Mouse (Mus musculus): ENCODE measurements around the gene Ubr7. TPM values are rescaled to one million over a fixed set of nuclear protein-coding genes. Genes with fewer than 3 reads are reported as not detected.

The Ubr7 gene
- 10 to 100 TPM; 28.1 to 35.4 TPM for polyA plus RNA-seq (2017; shearing (Covaris generic))

DNA sequence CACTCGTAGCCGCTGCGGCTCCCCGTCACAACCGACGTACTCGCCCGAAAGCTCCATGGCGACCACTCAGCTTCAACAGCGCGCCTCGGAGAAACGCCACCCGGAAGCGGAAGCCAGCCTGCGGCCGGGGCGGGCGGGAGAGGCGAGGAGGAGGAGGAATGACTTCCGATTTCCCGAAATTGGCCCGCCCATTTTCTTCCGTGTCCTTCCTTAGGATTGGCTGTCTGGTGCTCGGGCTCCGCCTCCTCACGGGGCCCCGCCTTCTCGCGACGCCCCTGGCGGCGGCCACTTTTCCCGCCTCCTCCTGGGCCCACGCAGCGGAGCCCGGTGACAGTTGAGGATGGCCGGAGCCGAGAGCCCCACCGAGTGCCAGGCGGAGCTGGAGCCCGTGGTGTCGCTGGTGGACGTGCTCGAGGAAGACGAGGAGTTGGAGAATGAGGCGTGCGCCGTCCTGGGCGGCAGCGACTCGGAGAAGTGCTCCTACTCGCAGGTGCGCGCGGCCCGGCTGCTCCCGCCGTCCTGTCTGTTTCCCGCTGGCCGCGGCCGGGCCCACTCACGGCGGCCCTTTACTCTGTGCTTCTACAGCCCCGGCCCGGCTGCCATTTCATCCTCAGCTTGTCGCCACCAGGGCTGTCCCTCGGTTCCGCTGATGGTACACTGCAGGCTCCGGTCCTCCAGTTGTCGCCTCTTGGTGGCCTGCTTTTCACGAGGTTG, at the start of gene Ubr7, which contains the start of the genes Gm28051 and Gon7:
Gene Ubr7 (plus strand): TSS at position 279 of the 714 bp plus-strand sequence.
Gene Gm28051 (minus strand): TSS at position 77 of the 714 bp plus-strand sequence.
Gene Gon7 (minus strand): TSS at position 115 of the 714 bp plus-strand sequence.

DNA sequence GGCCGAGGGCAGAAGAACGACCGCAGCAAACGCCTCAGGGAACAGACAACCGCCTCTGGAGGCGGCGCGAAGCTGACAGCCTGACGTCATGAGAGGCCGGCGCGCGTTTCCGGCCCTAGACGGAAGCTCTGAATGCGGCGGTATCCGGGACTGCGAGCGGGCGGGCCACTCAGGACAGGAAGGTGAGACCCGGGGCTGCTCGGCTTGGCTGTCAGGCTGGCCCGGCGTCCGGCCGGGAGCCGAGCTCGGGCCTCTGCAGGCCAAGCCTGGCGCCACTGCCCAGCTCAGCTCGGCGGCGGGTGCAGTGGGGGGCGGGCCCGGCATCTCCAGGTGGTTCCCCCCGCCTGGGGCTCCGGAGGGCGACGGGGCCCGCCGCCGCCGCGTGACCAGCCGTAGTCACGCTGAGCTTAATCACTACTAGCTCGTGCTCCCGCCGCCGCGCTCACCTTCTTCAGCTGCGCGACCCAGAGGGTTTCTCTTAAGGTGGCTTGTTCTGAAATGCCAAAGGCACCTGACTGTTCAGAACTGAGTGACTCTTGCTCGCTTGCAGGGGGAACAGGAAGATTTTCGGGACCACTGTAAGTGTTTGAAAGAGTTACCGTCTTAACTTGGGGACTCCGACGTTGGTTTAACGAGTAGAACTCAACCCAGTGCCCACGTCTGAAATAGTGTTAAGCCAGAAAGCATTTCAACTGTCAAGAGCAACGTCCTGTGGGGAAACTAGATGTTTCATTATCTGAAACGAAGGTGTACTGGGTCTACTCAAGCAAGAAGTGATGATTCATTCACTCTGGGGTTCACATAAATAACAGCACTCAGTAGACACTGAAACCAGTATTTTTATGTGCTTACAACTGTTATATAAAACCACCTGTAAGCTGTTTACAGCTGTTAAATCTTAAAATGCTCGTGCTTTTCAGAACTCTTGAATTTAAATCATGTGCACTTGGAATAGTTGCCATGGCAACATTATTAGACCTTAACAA, 13.9 kb upstream of the Ubr7 start, which contains the start of the genes Moap1 and Tmem251:
Gene Moap1 (minus strand): TSS at position 73 of the 986 bp plus-strand sequence.
Gene Tmem251 (plus strand): TSS at position 174 of the 986 bp plus-strand sequence.

DNA sequence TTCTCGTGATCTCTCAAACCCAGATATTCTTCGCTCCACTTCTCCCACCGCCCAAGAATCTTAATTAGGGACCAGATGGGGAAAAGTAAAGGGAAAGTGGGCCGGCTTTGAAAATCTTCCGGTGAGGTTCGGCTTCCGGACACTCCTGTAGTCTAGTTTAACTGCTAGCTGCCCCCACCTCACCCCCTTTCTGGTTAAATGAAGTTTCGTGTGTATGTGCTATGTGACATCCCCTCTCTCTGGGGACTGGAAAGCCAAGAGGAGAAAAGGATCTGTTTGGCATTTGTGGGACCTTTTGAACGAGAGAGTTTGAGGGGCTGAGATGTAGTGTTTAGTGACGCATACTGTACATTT, 613 bp downstream of the Ubr7 start, which contains the start of gene Gm20604:
Gene Gm20604 (minus strand): TSS at position 270 of the 354 bp plus-strand sequence.

Other genes with a start within 250 kb of the Ubr7 start
- gene Chga, start 203.0 kb upstream of the Ubr7 start, polyA plus RNA-seq (2017; shearing (Covaris generic)) = under 1 TPM in 1 of 2 experiments, not detected in 1; 0.64 TPM
- 10 to 100 TPM; 52.8 to 54.7 TPM for gene Itpk1, start 53.0 kb upstream of the Ubr7 start, polyA plus RNA-seq (2017; shearing (Covaris generic))
- 1 to 10 TPM; 5.6 to 7.7 TPM for gene Moap1, start 14.3 kb upstream of the Ubr7 start, polyA plus RNA-seq (2017; shearing (Covaris generic))
- 10 to 100 TPM; 19.1 to 20.0 TPM for gene Tmem251, start 14.2 kb upstream of the Ubr7 start, polyA plus RNA-seq (2017; shearing (Covaris generic))
- not detected for gene Gm28051, start 202 bp upstream of the Ubr7 start, polyA plus RNA-seq (2017; shearing (Covaris generic))
- gene Gon7, start 164 bp upstream of the Ubr7 start, polyA plus RNA-seq (2017; shearing (Covaris generic)) = 10 to 100 TPM; 19.9 to 32.4 TPM
- 10 to 100 TPM in 1 of 2 experiments, 1 to 10 TPM in 1; 7.6 to 12.1 TPM for gene Gm20604, start 705 bp downstream of the Ubr7 start, polyA plus RNA-seq (2017; shearing (Covaris generic))
- gene Btbd7, start 120.5 kb downstream of the Ubr7 start, polyA plus RNA-seq (2017; shearing (Covaris generic)) = 10 to 100 TPM; 14.6 to 16.3 TPM
- gene Cox8c, start 141.3 kb downstream of the Ubr7 start, polyA plus RNA-seq (2017; shearing (Covaris generic)) = 1 to 10 TPM in 1 of 2 experiments, not detected in 1; 1.3 TPM
- 1 to 10 TPM in 1 of 2 experiments, under 1 TPM in 1; 0.66 to 1.4 TPM for gene Unc79, start 190.9 kb downstream of the Ubr7 start, polyA plus RNA-seq (2017; shearing (Covaris generic))

Data from inflammation-experienced regulatory T-cells (primary cell).